In the genomic region with DNA sequence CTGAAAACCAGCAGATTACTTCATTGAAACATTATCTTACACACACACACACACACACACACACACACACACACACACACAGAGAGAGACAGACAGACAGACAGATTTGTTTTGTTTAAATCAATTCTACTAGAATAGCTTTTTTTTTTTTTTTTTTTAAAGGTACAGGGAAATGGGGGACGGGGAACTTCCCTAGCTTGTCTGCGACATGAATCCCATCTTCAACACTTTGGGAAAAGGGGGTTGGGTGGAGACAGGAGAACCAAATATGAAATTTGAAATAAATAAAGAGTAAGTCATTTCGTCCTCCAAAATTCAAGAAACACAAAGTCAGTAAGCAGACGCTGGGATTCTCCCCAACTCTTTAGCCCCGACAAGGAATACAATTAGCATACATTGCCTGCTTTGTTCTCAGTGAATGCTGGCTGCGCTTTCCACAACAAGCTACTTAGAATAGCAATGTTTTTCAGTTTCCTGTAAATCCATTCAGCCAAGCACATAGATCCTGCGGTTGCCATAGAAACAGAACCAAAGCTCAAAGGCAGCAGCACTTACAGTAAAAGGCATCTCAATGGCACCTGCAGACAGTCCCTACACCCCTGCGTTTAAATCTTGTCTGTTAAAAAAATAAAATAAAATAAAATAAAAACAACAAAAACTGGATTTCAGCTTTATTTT, we compare ENCODE assay signal across 9 mouse cellular contexts.
DNase-seq lines count a peak whose midpoint lies in the region; ATAC-seq lines count a peak whose summit lies in the region.
"Had no signal": no experiment of that assay in that cellular context is flagged by ENCODE, and none has a peak within 500 bp of the region (broad histone marks: within the 10 kb centered on the region; RNA-seq: fewer than 3 reads in every experiment).

No protein-coding gene starts in this region.

- H3K4me1 ChIP-seq in heart, embryonic 11.5 days (ENCODE audit: control insufficient read depth, insufficient read depth, low read length), result peaks cover 3% of the 10 kb centered on the region; the same call in 1 of the 2 replicates
- peaks cover 42% of the 10 kb centered on the region for H3K4me1 ChIP-seq in hindbrain, embryonic 10.5 days (replicated peaks)
- H3K4me1 ChIP-seq in neural tube, embryonic 11.5 days (ENCODE audit: control insufficient read depth, insufficient read depth, low read length), result peaks cover 30% of the 10 kb centered on the region

- ATAC-seq in heart, embryonic 11.5 days (replicated peaks; ENCODE audit: insufficient number of reproducible peaks, low FRiP score, low TSS enrichment), result no peak
- ATAC-seq in neural tube, embryonic 11.5 days (ENCODE audit: insufficient read depth, low FRiP score, low TSS enrichment), result peak; percentile 80
- ATAC-seq in erythroblast, adult 5-6 weeks (replicated peaks; ENCODE audit: low FRiP score, poor library complexity, severe bottlenecking), result no peak

- no peaks in the 10 kb centered on the region for H3K9me3 ChIP-seq in heart, embryonic 11.5 days (replicated peaks; ENCODE audit: control insufficient read depth, low read length)
- H3K9me3 ChIP-seq in hindbrain, embryonic 10.5 days, result no peaks in the 10 kb centered on the region
- no peaks in the 10 kb centered on the region for H3K9me3 ChIP-seq in neural tube, embryonic 11.5 days (ENCODE audit: control insufficient read depth, low read length)

- no peaks in the 10 kb centered on the region for H3K27me3 ChIP-seq in heart, embryonic 11.5 days (ENCODE audit: control insufficient read depth, insufficient read depth, low read length)
- H3K27me3 ChIP-seq in hindbrain, embryonic 10.5 days (ENCODE audit: insufficient read depth, poor library complexity, severe bottlenecking), result no peaks in the 10 kb centered on the region
- no peaks in the 10 kb centered on the region for H3K27me3 ChIP-seq in neural tube, embryonic 11.5 days (ENCODE audit: control insufficient read depth, insufficient read depth, low read length)
- H3K27me3 ChIP-seq: megakaryocyte, embryonic 14.5 days had no signal

- peak; percentile 9 for DNase-seq in heart, adult 11 months
- DNase-seq in ZHBTc4 (ENCODE audit: low read depth, low spot score), result peak; percentile 92
- peak; percentile 42 for DNase-seq in hindbrain, embryonic 10.5 days (ENCODE audit: low spot score)
- DNase-seq in neural tube, embryonic 11.5 days (ENCODE audit: low spot score), result peak; percentile 60
- DNase-seq in urinary bladder, postnatal 14 days (ENCODE audit: low spot score), result no peak
- no peak for DNase-seq in spleen, adult 12 weeks (ENCODE audit: low spot score)

- no peak overlapping the region for H3K9ac ChIP-seq in heart, embryonic 11.5 days (ENCODE audit: low read depth, low read length)
- H3K9ac ChIP-seq in neural tube, embryonic 11.5 days (ENCODE audit: low read length), result no peak overlapping the region

- WGBS in heart, embryonic 11.5 days (ENCODE audit: insufficient replicate concordance), result 14% methylated on average over 8 of the region's 8 CpGs
- WGBS in hindbrain, embryonic 10.5 days, result 10% methylated on average over 8 of the region's 8 CpGs
- 5% methylated on average over 8 of the region's 8 CpGs for WGBS in neural tube, embryonic 11.5 days

- no peaks in the 10 kb centered on the region for H3K36me3 ChIP-seq in heart, embryonic 11.5 days (ENCODE audit: control insufficient read depth, insufficient read depth, low read length)
- H3K36me3 ChIP-seq in hindbrain, embryonic 10.5 days, result no peaks in the 10 kb centered on the region
- H3K36me3 ChIP-seq in neural tube, embryonic 11.5 days (ENCODE audit: control insufficient read depth, insufficient read depth, low read length), result no peaks in the 10 kb centered on the region

- H3K4me3 ChIP-seq in heart, embryonic 11.5 days (ENCODE audit: low read depth, low read length), result no peak overlapping the region
- H3K4me3 ChIP-seq in hindbrain, embryonic 10.5 days, result peak overlapping the region; percentile 33; the same call in 1 of the 2 replicates
- no peak overlapping the region for H3K4me3 ChIP-seq in neural tube, embryonic 11.5 days (ENCODE audit: low read depth, low read length)
- H3K4me3 ChIP-seq: megakaryocyte, embryonic 14.5 days had no signal

- no peak overlapping the region for H3K27ac ChIP-seq in heart, embryonic 11.5 days (ENCODE audit: low read depth, low read length)
- peak overlapping the region; percentile 84 for H3K27ac ChIP-seq in hindbrain, embryonic 10.5 days
- peak overlapping the region; percentile 39; the same call in 1 of the 2 replicates for H3K27ac ChIP-seq in neural tube, embryonic 11.5 days (ENCODE audit: low read depth, low read length)

- no peak overlapping the region for H3K4me2 ChIP-seq in heart, embryonic 11.5 days
- peak overlapping the region; percentile 32 for H3K4me2 ChIP-seq in neural tube, embryonic 11.5 days (ENCODE audit: low read depth)

Comparison
In these comparisons a context has a peak if more than half of its experiments do, and no peak if none do; other contexts are left out.
1. DNase-seq: peak in heart, adult 11 months (single experiment), ZHBTc4 (single experiment), hindbrain, embryonic 10.5 days (single experiment) and neural tube, embryonic 11.5 days (single experiment); none in urinary bladder, postnatal 14 days (single experiment) and spleen, adult 12 weeks (single experiment).